Mouse (Mus musculus) CD4-positive naive resting alpha-beta T cell, adult 57 days (primary cell): ENCODE results near the gene Pglyrp4. TPM values are rescaled to one million over a fixed set of nuclear protein-coding genes. Genes with fewer than 3 reads are reported as not detected.

Experiments
- total RNA-seq: library from RNA; stranded (reverse); gene quantifications from one replicate; pipeline ENCODE4 v1.2.4, GENCODE M21; 2023

Gene Pglyrp4
- total RNA-seq = not detected

GRCm38 (mm10) chr3:90726606-90727005 is at the start of gene Pglyrp4:
Gene Pglyrp4, plus strand, starts transcription at chr3:90726906.

GRCm38 (mm10) chr3:90695613-90696012 is 31.1 kb upstream of the Pglyrp4 start, which contains the start of gene S100a9:
Gene S100a9, minus strand, starts transcription at chr3:90695721.

DNA sequence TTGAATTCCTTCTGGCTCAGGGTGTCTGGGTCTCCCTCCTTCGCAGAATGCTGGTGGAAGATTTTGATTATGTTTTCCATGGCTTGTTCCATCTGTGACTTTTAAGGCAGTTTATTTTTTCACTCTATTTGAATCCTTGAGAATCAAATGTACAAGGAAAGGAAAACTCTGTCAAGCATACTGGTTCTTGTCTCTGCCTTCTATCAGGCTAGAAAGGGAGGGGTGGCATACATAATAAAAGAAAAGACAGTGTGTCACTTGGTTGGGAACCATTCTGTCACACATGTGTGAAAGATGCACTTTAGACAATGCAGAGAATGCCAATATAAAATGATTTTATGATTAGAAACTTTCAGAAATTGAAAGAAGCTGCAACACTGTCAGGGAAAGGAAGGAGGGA is 51.1 kb downstream of the Pglyrp4 start, which contains the start of gene Gm5849:
Gm5849 (minus strand) TSS at position 101 of the 400 bp plus-strand sequence.

Other genes starting within 250 kb of the Pglyrp4 start
- gene Snapin, start 235.9 kb upstream of the Pglyrp4 start, total RNA-seq = 42.1 TPM
- 211 TPM for gene Chtop, start 217.4 kb upstream of the Pglyrp4 start, total RNA-seq
- gene S100a1, start 212.5 kb upstream of the Pglyrp4 start, total RNA-seq = 2.2 TPM
- gene S100a13, start 212.5 kb upstream of the Pglyrp4 start, total RNA-seq = 37.8 TPM
- gene S100a14, start 200.1 kb upstream of the Pglyrp4 start, total RNA-seq = 1.2 TPM
- 0.71 TPM for gene S100a16, start 189.7 kb upstream of the Pglyrp4 start, total RNA-seq
- not detected for gene S100a3, start 166.3 kb upstream of the Pglyrp4 start, total RNA-seq
- not detected for gene S100a2, start 136.7 kb upstream of the Pglyrp4 start, total RNA-seq
- gene Gm42674, start 125.0 kb upstream of the Pglyrp4 start, total RNA-seq = not detected
- gene S100a4, start 123.1 kb upstream of the Pglyrp4 start, total RNA-seq = 16.8 TPM
- not detected for gene S100a5, start 118.4 kb upstream of the Pglyrp4 start, total RNA-seq
- 14.4 TPM for gene S100a6, start 114.0 kb upstream of the Pglyrp4 start, total RNA-seq
- gene S100a7a, start 72.9 kb upstream of the Pglyrp4 start, total RNA-seq = not detected
- gene S100a8, start 57.9 kb upstream of the Pglyrp4 start, total RNA-seq = 19.6 TPM
- 18.9 TPM for gene S100a9, start 31.2 kb upstream of the Pglyrp4 start, total RNA-seq
- not detected for gene Gm5849, start 51.0 kb downstream of the Pglyrp4 start, total RNA-seq